Mouse (Mus musculus) CH12.LX (cell line): ENCODE measurements around the gene Ptprm.

ENCODE experiments used
- CTCF ChIP-seq, 2 experiments: IDR thresholded peaks in 1 of 2; conservative IDR thresholded peaks in 1 of 2; 2 replicates each; pipeline ENCODE4 v1.5.1; 2011 to 2012; ENCODE audit warnings: low read depth in 2 of 2, low read length in 2 of 2, improper control_type of control experiment in 1 of 2, inconsistent platforms in 1 of 2, mild to moderate bottlenecking in 1 of 2, moderate library complexity in 1 of 2
- EP300 ChIP-seq: IDR thresholded peaks from 2 replicates; pipeline ENCODE4 v1.6.1; 2011; ENCODE audit warnings: low read length, improper control_type of control experiment
- MAX ChIP-seq: IDR thresholded peaks from 2 replicates; pipeline ENCODE4 v1.6.1; 2011; ENCODE audit warnings: low read length, improper control_type of control experiment
- MXI1 ChIP-seq: IDR thresholded peaks from 2 replicates; pipeline ENCODE4 v1.6.1; 2011; ENCODE audit warnings: mild to moderate bottlenecking, low read depth, low read length, improper control_type of control experiment
- UBTF ChIP-seq: IDR thresholded peaks from 2 replicates; pipeline ENCODE4 v1.6.1; 2012; ENCODE audit warnings: low read depth, mild to moderate bottlenecking, inconsistent platforms, low read length, improper control_type of control experiment, moderate library complexity
- USF1 ChIP-seq: IDR thresholded peaks from 2 replicates; pipeline ENCODE4 v1.6.1; 2014; ENCODE audit warnings: low read depth, mild to moderate bottlenecking, inconsistent platforms, low read length, improper control_type of control experiment
- USF2 ChIP-seq: conservative IDR thresholded peaks from 2 replicates; pipeline ENCODE4 v1.6.1; 2011; ENCODE audit warnings: low read depth, low read length, improper control_type of control experiment

- TF ChIP-seq UBTF (no peak), CTCF (conservative IDR thresholded peaks at IDR 0.05 in 1 of 2, IDR thresholded peaks at IDR 0.05 in 1 of 2; ENCODE audit: low read depth in 2 of 2, low read length in 2 of 2) (no peak), EP300 (no peak), MXI1 (no peak), USF2 (no peak), USF1 (no peak), MAX (no peak)
Observed at GRCm38 (mm10) chr17:66696531-66697172, 657.6 kb downstream of the Ptprm start.
